Comparison of ENCODE assay signal across 8 mouse cellular contexts in the genomic region with DNA sequence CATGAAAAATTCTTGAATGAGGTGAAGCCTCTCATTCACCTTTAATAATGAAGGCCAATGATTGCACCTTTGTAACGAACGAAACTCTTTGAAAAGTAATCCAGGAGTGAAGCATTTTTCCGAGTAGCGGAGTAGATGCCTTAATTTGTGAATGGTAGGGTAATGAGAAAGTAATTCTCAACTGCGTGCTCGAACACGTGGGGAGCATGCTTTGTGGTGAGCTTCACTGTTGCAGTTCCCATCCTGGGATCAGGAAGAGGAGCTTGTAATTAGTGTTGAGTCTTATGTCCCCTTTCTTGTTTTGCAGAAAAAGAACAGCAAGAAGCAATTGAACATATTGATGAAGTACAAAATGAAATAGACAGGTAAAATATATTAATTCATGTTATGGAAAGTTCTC. TPM values are rescaled to one million over a fixed set of nuclear protein-coding genes. Genes with fewer than 3 reads are reported as not detected.
DNase-seq lines count a peak whose midpoint lies in the region; ATAC-seq and TF ChIP-seq lines count a peak whose summit lies in the region.

No protein-coding gene starts in this region.

- H3K4me1 ChIP-seq in erythroblast, embryonic 14.5 days (ENCODE audit: control insufficient read depth), result peaks cover 47% of the 10 kb centered on the region
- peaks cover 21% of the 10 kb centered on the region for H3K4me1 ChIP-seq in neural tube, embryonic 11.5 days (ENCODE audit: control insufficient read depth, insufficient read depth, low read length)
- H3K4me1 ChIP-seq in liver, embryonic 12.5 days, result peaks cover 48% of the 10 kb centered on the region
- peaks cover 2% of the 10 kb centered on the region; the same call in 1 of the 2 replicates for H3K4me1 ChIP-seq in stomach, postnatal 0 days (replicated peaks; ENCODE audit: control insufficient read depth, insufficient read depth)

- WGBS in neural tube, embryonic 11.5 days, result 31% methylated on average over 7 of the region's 7 CpGs
- 31% methylated on average over 7 of the region's 7 CpGs for WGBS in liver, embryonic 12.5 days (ENCODE audit: insufficient replicate concordance)
- WGBS in stomach, postnatal 0 days, result 15% methylated on average over 7 of the region's 7 CpGs

- H3K36me3 ChIP-seq in erythroblast, embryonic 14.5 days (ENCODE audit: control insufficient read depth), result peaks cover 42% of the 10 kb centered on the region
- peaks cover 2% of the 10 kb centered on the region; the same call in 1 of the 2 replicates for H3K36me3 ChIP-seq in neural tube, embryonic 11.5 days (ENCODE audit: control insufficient read depth, insufficient read depth, low read length)
- peaks cover 43% of the 10 kb centered on the region for H3K36me3 ChIP-seq in liver, embryonic 12.5 days
- H3K36me3 ChIP-seq in stomach, postnatal 0 days (ENCODE audit: control insufficient read depth, insufficient read depth, low read length), result no peaks in the 10 kb centered on the region

- TF ChIP-seq CTCF in stomach, postnatal 0 days (IDR thresholded peaks at IDR 0.05; ENCODE audit: low read depth), result no peak

- 0 out of 2 replicates have a peak overlapping the region, but pooled peaks have one; percentile 99 for H3K27ac ChIP-seq in neural tube, embryonic 11.5 days (ENCODE audit: low read depth, low read length)
- peak overlapping the region; percentile 97 for H3K27ac ChIP-seq in liver, embryonic 12.5 days
- no peak overlapping the region for H3K27ac ChIP-seq in stomach, postnatal 0 days (replicated peaks)

- TF ChIP-seq EP300 in stomach, postnatal 0 days (optimal IDR thresholded peaks at IDR 0.05), result no peak

- no peak for DNase-seq in neural tube, embryonic 11.5 days (ENCODE audit: low spot score)
- DNase-seq in neural tube, embryonic 10.5 days (ENCODE audit: extremely low spot score, low spot score), result no peak
- DNase-seq in stomach, postnatal 0 days (ENCODE audit: low spot score), result no peak
- DNase-seq in layer of hippocampus, postnatal 10 days (ENCODE audit: low spot score in 2 of 2), result no peak
- DNase-seq in right cerebral cortex, postnatal 4 days, result no peak

- peak overlapping the region; percentile 100 for H3K9ac ChIP-seq in neural tube, embryonic 11.5 days (ENCODE audit: low read length)
- H3K9ac ChIP-seq in liver, embryonic 12.5 days, result peak overlapping the region; percentile 98
- no peak overlapping the region for H3K9ac ChIP-seq in stomach, postnatal 0 days (ENCODE audit: low read length)

- peak overlapping the region; percentile 77 for H3K4me2 ChIP-seq in neural tube, embryonic 11.5 days (ENCODE audit: low read depth)
- peak overlapping the region; percentile 97 for H3K4me2 ChIP-seq in liver, embryonic 12.5 days
- H3K4me2 ChIP-seq in stomach, postnatal 0 days (replicated peaks; ENCODE audit: low read depth), result peak overlapping the region; percentile 81

- H3K9me3 ChIP-seq in erythroblast, embryonic 14.5 days (ENCODE audit: control insufficient read depth, low read length), result no peaks in the 10 kb centered on the region
- no peaks in the 10 kb centered on the region for H3K9me3 ChIP-seq in neural tube, embryonic 11.5 days (ENCODE audit: control insufficient read depth, low read length)
- H3K9me3 ChIP-seq in liver, embryonic 12.5 days (replicated peaks), result no peaks in the 10 kb centered on the region
- no peaks in the 10 kb centered on the region for H3K9me3 ChIP-seq in stomach, postnatal 0 days (ENCODE audit: control insufficient read depth, low read length)

- no peak for ATAC-seq in erythroblast, adult 5-6 weeks (replicated peaks; ENCODE audit: low FRiP score, poor library complexity, severe bottlenecking)
- no peak for ATAC-seq in neural tube, embryonic 11.5 days (ENCODE audit: insufficient read depth, low FRiP score, low TSS enrichment)
- ATAC-seq in liver, embryonic 12.5 days, result no peak
- ATAC-seq in stomach, postnatal 0 days (ENCODE audit: low FRiP score, low TSS enrichment), result no peak

- H3K4me3 ChIP-seq in erythroblast, embryonic 14.5 days (replicated peaks), result peak overlapping the region; percentile 86
- H3K4me3 ChIP-seq in neural tube, embryonic 11.5 days (ENCODE audit: low read depth, low read length), result peak overlapping the region; percentile 87
- peak overlapping the region; percentile 99 for H3K4me3 ChIP-seq in liver, embryonic 12.5 days
- H3K4me3 ChIP-seq in stomach, postnatal 0 days (ENCODE audit: low read depth, low read length), result peak overlapping the region; percentile 62

- H3K27me3 ChIP-seq in erythroblast, embryonic 14.5 days (ENCODE audit: control insufficient read depth), result no peaks in the 10 kb centered on the region
- H3K27me3 ChIP-seq in neural tube, embryonic 11.5 days (ENCODE audit: control insufficient read depth, insufficient read depth, low read length), result no peaks in the 10 kb centered on the region
- H3K27me3 ChIP-seq in liver, embryonic 12.5 days (replicated peaks), result no peaks in the 10 kb centered on the region
- H3K27me3 ChIP-seq in stomach, postnatal 0 days (ENCODE audit: control insufficient read depth, insufficient read depth, low read length), result no peaks in the 10 kb centered on the region

RNA-seq across cellular contexts. Expression of a gene that starts 9.5 kb away (rescaled TPM):
- 0.09 and 0.13 TPM in 2 replicates for polyA plus RNA-seq in erythroblast, embryonic 14.5 days (2012)
- total RNA-seq in erythroblast, adult 5-6 weeks (2015; ENCODE audit: low replicate concordance), result 0.63 and 13.3 TPM in 2 replicates
- total RNA-seq in erythroblast, adult 5-6 weeks (2017; ENCODE audit: low replicate concordance), result 0.68 and 3.3 TPM in 2 replicates
- 6.7 and 7.0 TPM in 2 replicates for polyA plus RNA-seq in neural tube, embryonic 11.5 days (2014; fragmentation: Nextera tagmentation; extraction: Ambion mirVana)
- polyA plus RNA-seq in liver, embryonic 12.5 days (2016; fragmentation: Nextera tagmentation; extraction: Ambion mirVana), result 4.6 and 5.1 TPM in 2 replicates
- 3.0 and 3.1 TPM in 2 replicates for polyA plus RNA-seq in stomach, postnatal 0 days (2015; fragmentation: Nextera tagmentation; extraction: Ambion mirVana)
- total RNA-seq in layer of hippocampus, postnatal 10 days (2021), result 1 to 10 TPM; 1.8 to 2.2 TPM

RNA-seq across cellular contexts. Expression of a gene that starts 10.8 kb away (rescaled TPM):
- polyA plus RNA-seq in erythroblast, embryonic 14.5 days (2012), result 11.7 and 14.7 TPM in 2 replicates
- total RNA-seq in erythroblast, adult 5-6 weeks (2015; ENCODE audit: low replicate concordance), result 50.0 and 56.0 TPM in 2 replicates
- total RNA-seq in erythroblast, adult 5-6 weeks (2017; ENCODE audit: low replicate concordance), result 143 and 233 TPM in 2 replicates
- 647 and 654 TPM in 2 replicates for polyA plus RNA-seq in neural tube, embryonic 11.5 days (2014; fragmentation: Nextera tagmentation; extraction: Ambion mirVana)
- polyA plus RNA-seq in liver, embryonic 12.5 days (2016; fragmentation: Nextera tagmentation; extraction: Ambion mirVana), result 409 and 423 TPM in 2 replicates
- polyA plus RNA-seq in stomach, postnatal 0 days (2015; fragmentation: Nextera tagmentation; extraction: Ambion mirVana), result 202 and 206 TPM in 2 replicates
- 100 to 1,000 TPM; 231 to 233 TPM for total RNA-seq in layer of hippocampus, postnatal 10 days (2021)

RNA-seq across cellular contexts. Expression of a gene that starts 19.3 kb away (rescaled TPM):
- 0.69 and 1.6 TPM in 2 replicates for polyA plus RNA-seq in erythroblast, embryonic 14.5 days (2012)
- total RNA-seq in erythroblast, adult 5-6 weeks (2015; ENCODE audit: low replicate concordance), result 3.5 and 4.6 TPM in 2 replicates
- total RNA-seq in erythroblast, adult 5-6 weeks (2017; ENCODE audit: low replicate concordance), result 0.09 and 0.84 TPM in 2 replicates
- polyA plus RNA-seq in neural tube, embryonic 11.5 days (2014; fragmentation: Nextera tagmentation; extraction: Ambion mirVana), result 29.3 and 30.6 TPM in 2 replicates
- 13.2 and 15.4 TPM in 2 replicates for polyA plus RNA-seq in liver, embryonic 12.5 days (2016; fragmentation: Nextera tagmentation; extraction: Ambion mirVana)
- 10.9 and 13.2 TPM in 2 replicates for polyA plus RNA-seq in stomach, postnatal 0 days (2015; fragmentation: Nextera tagmentation; extraction: Ambion mirVana)
- 10 to 100 TPM; 42.2 to 46.3 TPM for total RNA-seq in layer of hippocampus, postnatal 10 days (2021)

RNA-seq across cellular contexts. Expression of a gene that starts 25.5 kb away (rescaled TPM):
- polyA plus RNA-seq in erythroblast, embryonic 14.5 days (2012), result 1.6 and 2.8 TPM in 2 replicates
- 7.9 TPM in 1 of 2 replicates, not detected in the other for total RNA-seq in erythroblast, adult 5-6 weeks (2015; ENCODE audit: low replicate concordance)
- 0.85 and 2.9 TPM in 2 replicates for total RNA-seq in erythroblast, adult 5-6 weeks (2017; ENCODE audit: low replicate concordance)
- polyA plus RNA-seq in neural tube, embryonic 11.5 days (2014; fragmentation: Nextera tagmentation; extraction: Ambion mirVana), result 28.3 and 31.1 TPM in 2 replicates
- polyA plus RNA-seq in liver, embryonic 12.5 days (2016; fragmentation: Nextera tagmentation; extraction: Ambion mirVana), result 29.7 and 31.0 TPM in 2 replicates
- polyA plus RNA-seq in stomach, postnatal 0 days (2015; fragmentation: Nextera tagmentation; extraction: Ambion mirVana), result 27.7 and 27.8 TPM in 2 replicates
- total RNA-seq in layer of hippocampus, postnatal 10 days (2021), result 10 to 100 TPM; 19.6 to 19.7 TPM

RNA-seq across cellular contexts. Expression of a gene that starts 56.4 kb away (rescaled TPM):
- 1.7 and 2.4 TPM in 2 replicates for polyA plus RNA-seq in erythroblast, embryonic 14.5 days (2012)
- 10.2 and 10.4 TPM in 2 replicates for total RNA-seq in erythroblast, adult 5-6 weeks (2015; ENCODE audit: low replicate concordance)
- 12.8 and 17.0 TPM in 2 replicates for total RNA-seq in erythroblast, adult 5-6 weeks (2017; ENCODE audit: low replicate concordance)
- polyA plus RNA-seq in neural tube, embryonic 11.5 days (2014; fragmentation: Nextera tagmentation; extraction: Ambion mirVana), result 5.4 and 5.9 TPM in 2 replicates
- polyA plus RNA-seq in liver, embryonic 12.5 days (2016; fragmentation: Nextera tagmentation; extraction: Ambion mirVana), result 4.3 and 4.4 TPM in 2 replicates
- 2.9 and 3.1 TPM in 2 replicates for polyA plus RNA-seq in stomach, postnatal 0 days (2015; fragmentation: Nextera tagmentation; extraction: Ambion mirVana)
- total RNA-seq in layer of hippocampus, postnatal 10 days (2021), result 100 to 1,000 TPM; 121 to 126 TPM

Comparison
In these comparisons a context has a peak if more than half of its experiments do, and no peak if none do; other contexts are left out.
1. RNA of a gene that starts 10.8 kb away (polyA plus RNA-seq): 647 to 654 TPM in neural tube, embryonic 11.5 days, 409 to 423 TPM in liver, embryonic 12.5 days and 202 to 206 TPM in stomach, postnatal 0 days; 11.7 to 14.7 TPM in erythroblast, embryonic 14.5 days; every median in the first group is over 10 times any median in the second.
2. Peak in every context shown above with its lines, with median percentiles within 50 percentile points of each other: H3K4me3 ChIP-seq and H3K4me2 ChIP-seq.